Mouse (Mus musculus): ENCODE data around the gene Slco3a1. TPM values are rescaled to one million over a fixed set of nuclear protein-coding genes. Genes with fewer than 3 reads are reported as not detected.
"Not testable (repeated sequence)": the region's sequence is repeated elsewhere in the genome, so short reads cannot be mapped to it uniquely, and the experiment has no call there.

Slco3a1 gene
- polyA plus RNA-seq, 1 experiment from 2014 or later = 19.1 TPM

GRCm38 (mm10) chr7:74422731-74423130 is 131.8 kb downstream of the Slco3a1 start:
- no peak overlapping the region for H3K9ac ChIP-seq
- no peaks in the 10 kb centered on the region for H3K27me3 ChIP-seq
- WGBS = 86% methylated on average over 2 of the region's 2 CpGs
- no peak for ATAC-seq (ENCODE audit: insufficient number of reproducible peaks, low FRiP score, low TSS enrichment, low read depth)
- H3K9me3 ChIP-seq = no peaks in the 10 kb centered on the region
- no peak overlapping the region for H3K4me3 ChIP-seq
- H3K4me1 ChIP-seq = peaks cover 28% of the 10 kb centered on the region
- no peaks in the 10 kb centered on the region for H3K36me3 ChIP-seq
- no peak overlapping the region for H3K4me2 ChIP-seq
- no peak overlapping the region for H3K27ac ChIP-seq

DNA sequence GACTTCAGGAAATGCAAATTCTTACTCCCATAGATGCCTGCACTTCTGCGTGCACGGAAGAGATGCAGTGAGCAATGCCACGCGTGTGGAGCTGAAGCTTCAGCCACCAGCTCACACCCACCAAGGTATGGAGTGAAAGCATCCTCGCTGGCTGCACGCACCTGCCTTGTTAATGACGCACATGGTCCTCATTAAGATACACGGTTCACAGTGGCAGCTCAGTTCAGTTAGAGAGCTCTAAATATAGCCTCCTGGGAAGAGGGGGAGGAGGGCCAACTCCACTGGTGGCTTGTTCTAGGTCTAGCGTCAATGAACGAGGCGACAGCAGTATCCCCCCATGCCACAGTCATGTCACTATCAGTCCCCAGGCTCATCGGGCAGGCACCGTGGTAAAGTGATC is 132.6 kb downstream of the Slco3a1 start:
- WGBS = 31% methylated on average over 13 of the region's 13 CpGs
- no peak for ATAC-seq (ENCODE audit: insufficient number of reproducible peaks, low FRiP score, low TSS enrichment, low read depth)

GRCm38 (mm10) chr7:74421591-74421990 is 133.0 kb downstream of the Slco3a1 start:
- Histone ChIP-seq H3K27me3 (no peaks in the 10 kb centered on the region), H3K9me3 (no peaks in the 10 kb centered on the region), H3K4me2 (no peak overlapping the region), H3K27ac (no peak overlapping the region), H3K9ac (no peak overlapping the region), H3K4me3 (no peak overlapping the region), H3K36me3 (no peaks in the 10 kb centered on the region), H3K4me1 (peaks cover 33% of the 10 kb centered on the region)
- ATAC-seq (ENCODE audit: insufficient number of reproducible peaks, low FRiP score, low TSS enrichment, low read depth) = no peak
- WGBS = 67% methylated on average over 2 of the region's 2 CpGs

More for the DNA sequence above, 132.6 kb downstream of the Slco3a1 start:
- no peaks in the 10 kb centered on the region for H3K9me3 ChIP-seq
- H3K27me3 ChIP-seq = no peaks in the 10 kb centered on the region
- no peak overlapping the region for H3K4me3 ChIP-seq
- no peak overlapping the region for H3K9ac ChIP-seq
- no peak overlapping the region for H3K4me2 ChIP-seq
- no peak overlapping the region for H3K27ac ChIP-seq
- no peaks in the 10 kb centered on the region for H3K36me3 ChIP-seq
- H3K4me1 ChIP-seq = peaks cover 31% of the 10 kb centered on the region

DNA sequence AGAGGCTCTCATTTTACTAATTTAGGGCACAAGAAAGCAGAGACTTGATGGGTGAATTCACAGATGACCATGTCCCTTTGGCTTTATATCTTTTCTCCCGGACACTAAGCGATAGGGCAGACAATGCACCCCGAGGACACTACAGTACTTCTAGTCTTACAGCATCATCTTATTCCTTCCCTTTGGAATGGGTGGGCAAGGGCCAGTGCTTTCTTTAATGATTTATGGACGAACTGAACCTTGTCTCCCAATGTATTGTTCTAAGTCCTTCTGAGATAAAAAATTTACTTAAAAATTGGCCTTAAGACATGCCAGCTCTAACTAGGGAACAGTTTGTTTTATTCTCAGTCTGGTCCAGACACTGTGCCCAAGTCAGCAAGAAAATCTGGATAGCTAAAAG is 134.9 kb downstream of the Slco3a1 start:
- 89% methylated on average over 4 of the region's 4 CpGs for WGBS
- Histone ChIP-seq H3K4me2 (no peak overlapping the region), H3K4me1 (peaks cover 34% of the 10 kb centered on the region), H3K9ac (no peak overlapping the region), H3K27ac (no peak overlapping the region), H3K4me3 (no peak overlapping the region), H3K36me3 (no peaks in the 10 kb centered on the region), H3K27me3 (no peaks in the 10 kb centered on the region; the same call in 1 of the 2 replicates), H3K9me3 (no peaks in the 10 kb centered on the region)
- no peak for ATAC-seq (ENCODE audit: insufficient number of reproducible peaks, low FRiP score, low TSS enrichment, low read depth)

DNA sequence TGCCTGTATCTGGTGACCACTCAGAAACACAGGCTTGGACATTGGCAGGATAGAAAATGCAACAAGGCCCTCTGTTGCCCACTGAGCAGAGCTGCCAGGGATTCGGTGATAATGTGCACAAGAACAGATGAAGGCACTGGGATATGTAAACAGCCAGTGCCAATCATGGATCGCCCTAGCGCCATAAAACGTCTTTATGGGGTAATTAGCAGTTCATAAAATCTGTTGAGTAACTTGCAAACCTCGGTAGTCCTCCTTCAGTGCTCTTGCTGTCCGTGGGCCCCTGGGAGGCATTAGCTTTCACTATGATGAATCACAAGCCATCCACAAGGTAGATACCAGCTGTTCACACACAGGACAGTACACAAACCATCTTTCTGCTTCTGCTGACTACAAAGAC is 137.6 kb downstream of the Slco3a1 start:
- Histone ChIP-seq H3K9ac (no peak overlapping the region), H3K4me3 (no peak overlapping the region), H3K4me2 (no peak overlapping the region), H3K27ac (no peak overlapping the region), H3K9me3 (no peaks in the 10 kb centered on the region), H3K36me3 (no peaks in the 10 kb centered on the region), H3K4me1 (peaks cover 16% of the 10 kb centered on the region), H3K27me3 (no peaks in the 10 kb centered on the region; the same call in 1 of the 2 replicates)
- WGBS = 12% methylated on average over 6 of the region's 6 CpGs
- no peak for ATAC-seq (ENCODE audit: insufficient number of reproducible peaks, low FRiP score, low TSS enrichment, low read depth)

GRCm38 (mm10) chr7:74415241-74415640 is 139.3 kb downstream of the Slco3a1 start:
- H3K27ac ChIP-seq = no peak overlapping the region
- no peak overlapping the region for H3K4me2 ChIP-seq
- no peak overlapping the region for H3K4me3 ChIP-seq
- WGBS = 88% methylated on average over 6 of the region's 6 CpGs
- H3K9me3 ChIP-seq = no peaks in the 10 kb centered on the region
- no peak for ATAC-seq (ENCODE audit: insufficient number of reproducible peaks, low FRiP score, low TSS enrichment, low read depth)
- no peak overlapping the region for H3K9ac ChIP-seq
- no peaks in the 10 kb centered on the region; the same call in 1 of the 2 replicates for H3K27me3 ChIP-seq
- no peaks in the 10 kb centered on the region for H3K36me3 ChIP-seq
- peaks cover 14% of the 10 kb centered on the region; the same call in 1 of the 2 replicates for H3K4me1 ChIP-seq

- WGBS = 44% methylated on average over 9 of the region's 9 CpGs
- Histone ChIP-seq H3K4me1 (peaks cover 14% of the 10 kb centered on the region; the same call in 1 of the 2 replicates), H3K27ac (0 out of 2 replicates have a peak overlapping the region, but pooled peaks have one; percentile 43), H3K9ac (no peak overlapping the region), H3K4me3 (no peak overlapping the region), H3K9me3 (no peaks in the 10 kb centered on the region), H3K27me3 (no peaks in the 10 kb centered on the region; the same call in 1 of the 2 replicates), H3K4me2 (no peak overlapping the region), H3K36me3 (no peaks in the 10 kb centered on the region)
- ATAC-seq (ENCODE audit: insufficient number of reproducible peaks, low FRiP score, low TSS enrichment, low read depth) = 0 out of 2 replicates have a peak, but pooled peaks have one; percentile 10
Observed at GRCm38 (mm10) chr7:74413738-74414716, 140.6 kb downstream of the Slco3a1 start.

- H3K4me2 ChIP-seq = no peak overlapping the region
- no peaks in the 10 kb centered on the region for H3K9me3 ChIP-seq
- WGBS = 64% methylated on average over 13 of the region's 13 CpGs
- H3K36me3 ChIP-seq = no peaks in the 10 kb centered on the region
- H3K27ac ChIP-seq = no peak overlapping the region
- no peak overlapping the region for H3K9ac ChIP-seq
- no peak overlapping the region for H3K4me3 ChIP-seq
- peaks cover 11% of the 10 kb centered on the region; the same call in 1 of the 2 replicates for H3K4me1 ChIP-seq
- ATAC-seq (ENCODE audit: insufficient number of reproducible peaks, low FRiP score, low TSS enrichment, low read depth) = no peak
- H3K27me3 ChIP-seq = no peaks in the 10 kb centered on the region
Observed at GRCm38 (mm10) chr7:74408601-74409323, 145.8 kb downstream of the Slco3a1 start.

DNA sequence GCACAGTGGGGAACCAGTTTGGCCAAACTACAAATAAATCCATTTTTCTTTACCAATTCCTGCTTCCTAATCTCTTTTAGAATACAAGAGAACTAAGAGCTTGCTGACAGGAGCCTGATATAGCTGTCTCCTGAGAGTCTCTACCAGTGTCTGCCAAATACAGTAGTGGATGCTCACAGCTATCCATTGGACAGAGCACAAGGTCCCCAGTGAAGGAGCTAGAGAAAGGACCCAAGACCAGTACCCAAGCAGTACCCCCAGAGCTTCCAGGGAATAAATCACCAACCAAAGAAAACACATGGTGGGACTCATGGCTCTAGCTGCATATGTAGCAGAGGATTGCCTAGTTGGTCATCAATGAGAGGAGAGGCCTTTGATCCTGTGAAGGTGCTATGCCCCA is 146.7 kb downstream of the Slco3a1 start:
- not testable (repeated sequence) for H3K4me3 ChIP-seq; H3K4me1 ChIP-seq; H3K27me3 ChIP-seq; H3K9me3 ChIP-seq; H3K36me3 ChIP-seq; H3K4me2 ChIP-seq; H3K9ac ChIP-seq; ATAC-seq (ENCODE audit: insufficient number of reproducible peaks, low FRiP score, low TSS enrichment, low read depth); H3K27ac ChIP-seq

DNA sequence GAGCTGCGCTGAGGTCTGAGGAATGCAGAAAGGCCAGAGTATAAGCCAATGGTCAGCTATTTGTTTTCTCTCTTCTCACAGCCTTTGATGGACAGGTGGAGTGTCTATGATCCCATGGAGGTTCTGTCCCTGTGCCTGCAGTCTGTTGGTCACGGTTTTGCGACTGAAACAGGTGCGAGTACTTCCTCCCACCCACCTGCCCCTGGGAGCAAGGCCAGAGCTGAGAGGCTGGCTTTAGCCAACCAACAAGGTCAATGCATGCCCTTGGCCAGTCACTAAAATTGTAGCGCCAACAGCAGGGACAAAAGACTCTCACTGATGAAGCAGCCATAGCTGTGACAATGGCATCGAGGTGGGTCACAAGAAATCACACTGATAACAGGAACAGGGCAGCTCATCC is 154.9 kb downstream of the Slco3a1 start:
- 90% methylated on average over 6 of the region's 6 CpGs for WGBS
- Histone ChIP-seq H3K27ac (no peak overlapping the region), H3K27me3 (no peaks in the 10 kb centered on the region), H3K4me2 (no peak overlapping the region), H3K9me3 (no peaks in the 10 kb centered on the region), H3K36me3 (no peaks in the 10 kb centered on the region), H3K4me1 (peaks cover 3% of the 10 kb centered on the region; the same call in 1 of the 2 replicates), H3K9ac (no peak overlapping the region), H3K4me3 (no peak overlapping the region)
- ATAC-seq (ENCODE audit: insufficient number of reproducible peaks, low FRiP score, low TSS enrichment, low read depth) = no peak

- no peak for ATAC-seq (ENCODE audit: insufficient number of reproducible peaks, low FRiP score, low TSS enrichment, low read depth)
Observed at GRCm38 (mm10) chr7:74399154-74399553, 155.4 kb downstream of the Slco3a1 start.

GRCm38 (mm10) chr7:74398326-74398725 is 156.3 kb downstream of the Slco3a1 start:
- Histone ChIP-seq H3K27me3 (no peaks in the 10 kb centered on the region), H3K36me3 (no peaks in the 10 kb centered on the region), H3K4me2 (no peak overlapping the region), H3K4me1 (peaks cover 3% of the 10 kb centered on the region; the same call in 1 of the 2 replicates), H3K4me3 (no peak overlapping the region), H3K9me3 (no peaks in the 10 kb centered on the region), H3K27ac (no peak overlapping the region), H3K9ac (no peak overlapping the region)
- 71% methylated on average over 2 of the region's 2 CpGs for WGBS
- ATAC-seq (ENCODE audit: insufficient number of reproducible peaks, low FRiP score, low TSS enrichment, low read depth) = no peak

More at GRCm38 (mm10) chr7:74399154-74399553, 155.4 kb downstream of the Slco3a1 start:
- WGBS = 85% methylated on average over 4 of the region's 4 CpGs
- no peak overlapping the region for H3K27ac ChIP-seq
- H3K9me3 ChIP-seq = no peaks in the 10 kb centered on the region
- peaks cover 3% of the 10 kb centered on the region; the same call in 1 of the 2 replicates for H3K4me1 ChIP-seq
- no peak overlapping the region for H3K9ac ChIP-seq
- no peak overlapping the region for H3K4me3 ChIP-seq
- no peak overlapping the region for H3K4me2 ChIP-seq
- H3K27me3 ChIP-seq = no peaks in the 10 kb centered on the region
- no peaks in the 10 kb centered on the region for H3K36me3 ChIP-seq
